Mouse (Mus musculus) embryonic facial prominence, embryonic 13.5 days (tissue): ENCODE measurements around the gene Dclre1a. TPM values are rescaled to one million over a fixed set of nuclear protein-coding genes. Genes with fewer than 3 reads are reported as not detected.
"Not testable (repeated sequence)": the region's sequence is repeated elsewhere in the genome, so short reads cannot be mapped to it uniquely, and the experiment has no call there.

Experiments used
- ATAC-seq: fragments of 200-750 bp; cut with Nextera tagmentation; 2 replicates; pipeline ENCODE4 v1.8.0; 2017; ENCODE audit warnings: low read depth; ENCODE audit not compliant: insufficient number of reproducible peaks, insufficient read depth, low FRiP score, low TSS enrichment
- H3K27ac ChIP-seq: fragments of 300-500 bp; sonication (generic); 2 replicates; pipeline ENCODE4 v1.5.1; 2015; ENCODE audit warnings: moderate library complexity, mild to moderate bottlenecking, inconsistent platforms
- H3K27me3 ChIP-seq: fragments of 300-500 bp; sonication (generic); 2 replicates; pipeline ENCODE4 v1.6.1; 2015; ENCODE audit warnings: mild to moderate bottlenecking, inconsistent platforms
- H3K36me3 ChIP-seq: fragments of 300-500 bp; sonication (generic); 2 replicates; pipeline ENCODE4 v1.6.1; 2015; ENCODE audit warnings: mild to moderate bottlenecking, inconsistent platforms
- H3K4me1 ChIP-seq: fragments of 300-500 bp; sonication (generic); 2 replicates; pipeline ENCODE4 v1.6.1; 2015; ENCODE audit warnings: inconsistent platforms
- H3K4me2 ChIP-seq: fragments of 300-500 bp; sonication (generic); 2 replicates; pipeline ENCODE4 v1.6.1; 2015; ENCODE audit warnings: moderate library complexity, mild to moderate bottlenecking, inconsistent platforms
- H3K4me3 ChIP-seq: fragments of 300-500 bp; sonication (generic); 2 replicates; pipeline ENCODE4 v1.5.1; 2015; ENCODE audit warnings: mild to moderate bottlenecking, inconsistent platforms
- H3K9ac ChIP-seq: fragments of 300-500 bp; sonication (generic); 2 replicates; pipeline ENCODE4 v1.6.1; 2015; ENCODE audit warnings: mild to moderate bottlenecking, inconsistent platforms
- H3K9me3 ChIP-seq: fragments of 300-500 bp; sonication (generic); 2 replicates; pipeline ENCODE4 v1.6.1; 2016; ENCODE audit warnings: inconsistent platforms
- WGBS: fragments of 180-500 bp; shearing (Covaris S2); methylation state at CpG from one replicate; pipeline ENCODE4 v1.1.7; 2015; ENCODE audit warnings: mixed read lengths; 5-methylcytosine and 5-hydroxymethylcytosine counted together
- polyA plus RNA-seq: library from polyadenylated mRNA; unstranded; fragments of >200 nt; fragmentation: Nextera tagmentation; extraction: Ambion mirVana; gene quantifications from 2 replicates; pipeline ENCODE4 v1.2.1, GENCODE M21; 2015

The Dclre1a gene
- polyA plus RNA-seq, 1 experiment from 2014 or later = 23.2 TPM

- Histone ChIP-seq H3K4me2 (peak within 1 kb of the TSS; percentile 76), H3K9ac (peak within 1 kb of the TSS; percentile 97), H3K36me3 (peaks cover 40% of the 10 kb centered on the region), H3K27me3 (no peaks in the 10 kb centered on the region), H3K27ac (peak within 1 kb of the TSS; percentile 99), H3K4me1 (peaks cover 17% of the 10 kb centered on the region), H3K4me3 (peak within 1 kb of the TSS; percentile 87), H3K9me3 (no peaks in the 10 kb centered on the region; the same call in 1 of the 2 replicates)
- under 1% methylated on average over 69 of the region's 69 CpGs for WGBS
- ATAC-seq = peak; percentile 78; the same call in 1 of the 2 replicates
Measured at GRCm38 (mm10) chr19:56548230-56549032, 409 bp upstream of the Dclre1a start, which contains the start of gene Nhlrc2. Nhlrc2 (plus strand) TSS chr19:56548261.

- Histone ChIP-seq H3K27me3 (no peaks in the 10 kb centered on the region), H3K27ac (no peak overlapping the region), H3K4me1 (peaks cover 17% of the 10 kb centered on the region), H3K4me3 (no peak overlapping the region), H3K36me3 (peaks cover 39% of the 10 kb centered on the region), H3K9me3 (no peaks in the 10 kb centered on the region), H3K4me2 (no peak overlapping the region), H3K9ac (no peak overlapping the region)
- ATAC-seq = no peak
Measured at GRCm38 (mm10) chr19:56546031-56546430, 2.0 kb downstream of the Dclre1a start.

GRCm38 (mm10) chr19:56544681-56545388 is 3.2 kb downstream of the Dclre1a start:
- peaks cover 13% of the 10 kb centered on the region for H3K4me1 ChIP-seq
- WGBS = 86% methylated on average over 13 of the region's 13 CpGs
- H3K4me2 ChIP-seq = no peak overlapping the region
- H3K27ac ChIP-seq = no peak overlapping the region
- H3K36me3 ChIP-seq = peaks cover 45% of the 10 kb centered on the region
- no peak overlapping the region for H3K9ac ChIP-seq
- no peaks in the 10 kb centered on the region for H3K9me3 ChIP-seq
- H3K4me3 ChIP-seq = no peak overlapping the region
- ATAC-seq = no peak
- no peaks in the 10 kb centered on the region for H3K27me3 ChIP-seq

- peaks cover 45% of the 10 kb centered on the region for H3K36me3 ChIP-seq
Measured at GRCm38 (mm10) chr19:56543320-56543719, 4.7 kb downstream of the Dclre1a start.

GRCm38 (mm10) chr19:56535765-56536164 is 12.3 kb downstream of the Dclre1a start:
- no peaks in the 10 kb centered on the region for H3K27me3 ChIP-seq
- no peak overlapping the region for H3K4me2 ChIP-seq
- H3K4me3 ChIP-seq = no peak overlapping the region
- no peak for ATAC-seq
- no peak overlapping the region for H3K27ac ChIP-seq
- no peak overlapping the region for H3K9ac ChIP-seq
- no peaks in the 10 kb centered on the region for H3K9me3 ChIP-seq
- 90% methylated on average over 9 of the region's 9 CpGs for WGBS
- H3K4me1 ChIP-seq = no peaks in the 10 kb centered on the region
- H3K36me3 ChIP-seq = peaks cover 39% of the 10 kb centered on the region

More at GRCm38 (mm10) chr19:56543320-56543719, 4.7 kb downstream of the Dclre1a start:
- Histone ChIP-seq H3K9me3 (no peaks in the 10 kb centered on the region), H3K4me2 (no peak overlapping the region), H3K4me1 (peaks cover 8% of the 10 kb centered on the region; the same call in 1 of the 2 replicates), H3K27ac (no peak overlapping the region), H3K4me3 (no peak overlapping the region), H3K27me3 (no peaks in the 10 kb centered on the region), H3K9ac (no peak overlapping the region)
- WGBS = 91% methylated on average over 12 of the region's 12 CpGs
- no peak for ATAC-seq

- Histone ChIP-seq H3K9me3 (no peaks in the 10 kb centered on the region), H3K27me3 (no peaks in the 10 kb centered on the region), H3K9ac (no peak overlapping the region), H3K4me2 (no peak overlapping the region), H3K4me1 (no peaks in the 10 kb centered on the region), H3K27ac (no peak overlapping the region), H3K36me3 (peaks cover 36% of the 10 kb centered on the region), H3K4me3 (no peak overlapping the region)
- ATAC-seq = no peak
- WGBS = 77% methylated on average over 9 of the region's 9 CpGs
Measured at GRCm38 (mm10) chr19:56535064-56535463, 13.0 kb downstream of the Dclre1a start.

GRCm38 (mm10) chr19:56534337-56534736 is 13.7 kb downstream of the Dclre1a start:
- H3K4me2 ChIP-seq = no peak overlapping the region
- no peaks in the 10 kb centered on the region for H3K9me3 ChIP-seq
- H3K9ac ChIP-seq = no peak overlapping the region
- WGBS = 80% methylated on average over 3 of the region's 3 CpGs
- H3K27ac ChIP-seq = no peak overlapping the region
- no peaks in the 10 kb centered on the region for H3K27me3 ChIP-seq
- ATAC-seq = no peak
- no peak overlapping the region for H3K4me3 ChIP-seq
- no peaks in the 10 kb centered on the region for H3K4me1 ChIP-seq
- H3K36me3 ChIP-seq = peaks cover 34% of the 10 kb centered on the region

- H3K27ac ChIP-seq = no peak overlapping the region
- no peak overlapping the region for H3K4me2 ChIP-seq
- no peaks in the 10 kb centered on the region for H3K9me3 ChIP-seq
- H3K9ac ChIP-seq = no peak overlapping the region
- no peaks in the 10 kb centered on the region for H3K4me1 ChIP-seq
- ATAC-seq = no peak
- peaks cover 34% of the 10 kb centered on the region for H3K36me3 ChIP-seq
- H3K27me3 ChIP-seq = no peaks in the 10 kb centered on the region
- no peak overlapping the region for H3K4me3 ChIP-seq
- 90% methylated on average over 14 of the region's 14 CpGs for WGBS
Measured at GRCm38 (mm10) chr19:56533291-56534071, 14.5 kb downstream of the Dclre1a start.

- Histone ChIP-seq H3K4me2 (no peak overlapping the region), H3K27ac (no peak overlapping the region), H3K36me3 (peaks cover 20% of the 10 kb centered on the region), H3K9ac (no peak overlapping the region), H3K4me3 (no peak overlapping the region), H3K27me3 (no peaks in the 10 kb centered on the region), H3K4me1 (no peaks in the 10 kb centered on the region), H3K9me3 (no peaks in the 10 kb centered on the region)
- ATAC-seq = no peak
- 91% methylated on average over 12 of the region's 12 CpGs for WGBS
Measured at GRCm38 (mm10) chr19:56531251-56531650, 16.8 kb downstream of the Dclre1a start.

- peaks cover 12% of the 10 kb centered on the region; the same call in 1 of the 2 replicates for H3K36me3 ChIP-seq
- not testable (repeated sequence) for H3K27me3 ChIP-seq, H3K4me1 ChIP-seq, H3K9me3 ChIP-seq, H3K4me3 ChIP-seq, H3K4me2 ChIP-seq, H3K27ac ChIP-seq, ATAC-seq, H3K9ac ChIP-seq
- WGBS = no CpG with 5 or more reads among the region's 11 CpGs
Measured at GRCm38 (mm10) chr19:56530529-56530928, 17.5 kb downstream of the Dclre1a start.

GRCm38 (mm10) chr19:56519408-56519807 is 28.6 kb downstream of the Dclre1a start:
- H3K27ac ChIP-seq, ATAC-seq, H3K4me3 ChIP-seq, H3K4me1 ChIP-seq, H3K4me2 ChIP-seq, H3K27me3 ChIP-seq, H3K9ac ChIP-seq, H3K9me3 ChIP-seq, H3K36me3 ChIP-seq: not testable (repeated sequence)
- no CpG with 5 or more reads among the region's 7 CpGs for WGBS
